Mouse (Mus musculus): Measurements from ENCODE around the gene Pdss2.

The Pdss2 gene

GRCm38 (mm10) chr10:43220910-43221625 is at the start of gene Pdss2:
Gene Pdss2, plus strand, starts transcription at chr10:43221486.
- ChIA-PET CTCF (interaction anchor here in 1 of 4 experiments (0.6 kb wide), 2 partner anchors 254 to 928 kb away, joined by 5 to 15 read pairs; partner anchors contain the start of gene Crybg1), POLR2A (interaction anchor here (0.6 to 2.8 kb wide), 51 partner anchors 9 to 808 kb away, joined by 3 to 9 read pairs (median 4); partner anchors contain the start of genes 9030612E09Rik (in 1 of the 4) and Sec63 (in 1 of the 4))

DNA sequence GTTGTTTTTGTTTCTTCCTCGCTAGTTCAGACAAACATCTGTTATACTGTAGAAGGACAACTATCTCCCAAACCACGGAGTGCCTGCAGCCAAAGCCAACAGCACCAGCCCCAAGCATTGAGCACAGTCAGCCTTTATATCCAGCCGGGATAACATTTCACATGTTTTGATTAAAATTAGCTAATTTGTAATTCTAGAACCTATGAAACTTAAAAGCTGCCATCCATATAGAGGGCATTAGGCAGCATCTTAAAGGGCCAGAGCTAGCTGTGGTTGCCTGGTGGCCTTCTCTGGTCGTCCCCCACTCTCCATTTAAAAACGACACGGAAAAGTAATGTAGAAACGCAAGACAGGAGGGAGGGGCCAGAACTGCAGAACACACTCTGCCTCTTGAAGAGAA is 49.2 kb upstream of the Pdss2 start:
- POLR2A ChIA-PET = interaction anchor here in 2 of 4 experiments (1.2 to 2.1 kb wide), 2 partner anchors 8 to 49 kb away, joined by 3 to 7 read pairs; partner anchors contain the start of gene Pdss2 (in 1 of the 2)
- CTCF ChIA-PET = no interaction called here

DNA sequence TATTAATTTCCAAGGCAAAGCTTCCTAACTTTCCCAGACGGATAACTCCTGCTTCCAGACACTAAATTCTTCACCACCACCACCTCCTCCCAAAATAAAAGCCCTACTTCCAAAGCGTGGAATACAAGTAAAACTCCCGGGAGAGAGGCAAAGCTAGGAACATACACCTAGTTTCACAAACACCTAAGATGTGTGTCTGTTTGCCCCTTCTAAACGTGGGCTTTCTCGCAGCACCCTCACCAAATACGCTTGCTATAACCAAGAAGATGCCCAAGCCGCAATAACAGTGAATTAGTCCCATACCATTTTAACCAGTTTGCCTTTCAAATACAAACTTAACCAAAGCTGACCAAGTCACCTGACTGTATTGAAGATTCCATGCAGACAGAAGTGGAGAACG is 48.7 kb upstream of the Pdss2 start:
- ChIA-PET POLR2A (interaction anchor here in 1 of 4 experiments (2.1 kb wide), 1 partner anchor 49 kb away, joined by 7 read pairs; the partner anchor contains the start of gene Pdss2), CTCF (no interaction called here)

DNA sequence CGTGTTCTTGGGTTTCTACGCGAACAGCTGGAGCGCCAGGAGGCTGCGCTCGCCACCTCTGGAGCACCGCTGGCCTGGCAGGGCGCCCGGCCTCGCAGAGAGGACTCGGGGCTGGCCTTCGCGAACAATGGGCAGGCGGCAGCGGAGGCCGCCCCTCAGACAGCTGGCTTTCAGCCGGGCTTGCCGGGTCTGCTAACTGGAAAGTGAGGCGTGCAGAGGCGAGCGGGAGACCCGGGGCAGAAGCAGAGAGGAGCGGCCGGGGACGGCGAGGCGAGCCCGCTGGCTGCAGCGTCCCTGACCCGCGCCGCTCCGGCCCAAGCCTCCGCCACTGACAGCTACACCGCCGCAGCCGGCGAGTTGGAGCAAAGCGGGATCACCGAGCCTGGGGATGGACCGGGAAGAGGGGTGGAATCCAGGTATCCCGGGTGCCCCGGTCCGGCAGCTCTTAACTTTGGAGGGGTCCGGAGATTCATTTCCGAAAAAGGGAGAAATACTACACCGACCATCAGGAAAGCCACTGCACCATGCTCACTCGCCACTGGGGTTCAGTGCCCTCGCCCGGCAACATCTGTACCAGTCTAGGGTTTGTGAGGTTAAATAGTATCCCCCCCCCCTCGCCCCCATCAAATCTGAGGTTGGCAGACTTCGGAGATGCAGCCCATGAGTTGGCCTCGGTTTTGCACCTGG is 48.0 kb upstream of the Pdss2 start:
- POLR2A ChIA-PET = interaction anchor here in 2 of 4 experiments (0.5 to 2.1 kb wide), 7 partner anchors 17 to 1900 kb away, joined by 3 to 7 read pairs (median 6); partner anchors contain the start of gene Pdss2 (in 1 of the 2)
- CTCF ChIA-PET = interaction anchor here in 3 of 4 experiments (0.6 to 1.0 kb wide), 6 partner anchors 139 to 324 kb away, joined by 3 to 7 read pairs (median 4); no protein-coding TSS in a partner anchor

DNA sequence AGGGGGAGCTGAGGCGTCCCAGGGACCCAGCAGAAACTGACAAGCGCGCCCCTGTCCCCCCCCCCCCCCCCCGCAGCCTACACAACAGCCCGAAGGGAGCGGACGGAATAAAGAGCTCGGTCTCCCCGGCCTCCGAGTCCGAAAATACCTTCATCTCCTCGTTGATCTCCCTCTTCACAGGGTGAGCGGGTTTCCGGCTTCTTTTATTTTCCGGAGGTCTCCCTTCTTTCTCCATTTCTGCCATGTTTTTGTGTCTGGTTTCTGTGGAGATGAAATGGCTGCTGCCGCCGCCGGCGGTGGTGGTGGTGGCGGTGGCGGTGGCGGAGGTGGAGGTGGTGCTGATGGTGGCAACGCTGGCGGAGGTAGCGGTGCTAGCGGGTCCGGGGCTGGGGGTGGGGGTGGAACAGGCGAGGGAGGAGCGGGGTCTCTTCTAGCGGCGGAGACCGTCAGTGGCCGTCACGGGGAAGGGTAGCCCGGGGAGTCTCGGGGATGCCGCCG is 47.4 kb upstream of the Pdss2 start:
- CTCF ChIA-PET = interaction anchor here in 3 of 4 experiments (0.5 to 1.0 kb wide), 8 partner anchors 139 to 325 kb away, joined by 3 to 7 read pairs (median 4); no protein-coding TSS in a partner anchor
- POLR2A ChIA-PET = interaction anchor here in 3 of 4 experiments (0.5 to 2.1 kb wide), 10 partner anchors 17 to 1252 kb away, joined by 3 to 7 read pairs (median 4); partner anchors contain the start of gene Pdss2 (in 1 of the 3)

- CTCF ChIA-PET = interaction anchor here in 3 of 4 experiments (0.5 to 1.0 kb wide), 7 partner anchors 140 to 326 kb away, joined by 3 to 6 read pairs (median 3); no protein-coding TSS in a partner anchor
- POLR2A ChIA-PET = interaction anchor here in 3 of 4 experiments (0.5 to 2.1 kb wide), 15 partner anchors 16 to 1251 kb away, joined by 3 to 7 read pairs (median 3); partner anchors contain the start of gene Pdss2 (in 2 of the 3)
Measured at GRCm38 (mm10) chr10:43174326-43175155, 46.7 kb upstream of the Pdss2 start, which contains the start of the genes Sobp and 9030612E09Rik. Gene Sobp, minus strand, starts transcription at chr10:43174530. Gene 9030612E09Rik, plus strand, starts transcription at chr10:43174704.

GRCm38 (mm10) chr10:43175156-43175601 is 46.1 kb upstream of the Pdss2 start:
- ChIA-PET POLR2A (interaction anchor here in 2 of 4 experiments (0.6 to 1.5 kb wide), 7 partner anchors 46 to 299 kb away, joined by 3 to 7 read pairs (median 3); partner anchors contain the start of gene Pdss2 (in 2 of the 2)), CTCF (interaction anchor here in 1 of 4 experiments (0.7 kb wide), 1 partner anchor 158 kb away, joined by 3 read pairs; no protein-coding TSS in a partner anchor)

- POLR2A ChIA-PET = interaction anchor here in 2 of 4 experiments (0.5 to 1.3 kb wide), 2 partner anchors 9 to 286 kb away, joined by 3 to 4 read pairs; no protein-coding TSS in a partner anchor
- CTCF ChIA-PET = no interaction called here
Measured at GRCm38 (mm10) chr10:43180313-43180912, 40.9 kb upstream of the Pdss2 start.

- ChIA-PET POLR2A (interaction anchor here in 2 of 4 experiments (0.8 to 1.9 kb wide), 4 partner anchors 9 to 21 kb away, joined by 3 to 8 read pairs (median 5); partner anchors contain the start of gene Pdss2 (in 1 of the 2)), CTCF (interaction anchor here in 1 of 4 experiments (0.6 kb wide), 1 partner anchor 23 kb away, joined by 3 read pairs; no protein-coding TSS in a partner anchor)
Measured at GRCm38 (mm10) chr10:43200206-43200605, 21.1 kb upstream of the Pdss2 start.

DNA sequence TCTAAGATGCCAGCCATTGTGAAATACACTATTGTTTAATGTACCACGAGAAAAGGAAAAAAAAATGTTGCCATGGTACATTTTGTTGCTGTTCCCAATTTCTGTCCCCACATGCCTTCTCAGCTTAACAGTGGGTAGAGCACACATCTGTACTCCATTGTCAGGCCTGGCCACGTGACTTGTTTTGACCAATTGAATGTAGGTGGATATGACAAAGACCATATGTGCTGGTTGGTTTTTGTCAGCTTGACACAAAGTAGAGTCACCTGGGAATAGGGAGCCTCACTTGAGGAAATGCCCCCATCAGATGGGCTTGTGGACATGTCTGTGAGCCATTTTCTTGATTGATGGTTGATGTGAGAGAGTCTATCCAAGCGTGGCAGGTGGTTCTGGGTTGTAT is 17.4 kb upstream of the Pdss2 start:
- CTCF ChIA-PET = no interaction called here
- POLR2A ChIA-PET = interaction anchor here in 3 of 4 experiments (0.7 to 1.1 kb wide), 4 partner anchors 17 to 926 kb away, joined by 3 to 4 read pairs (median 4); partner anchors contain the start of gene Pdss2 (in 1 of the 3)

GRCm38 (mm10) chr10:43211866-43212265 is 9.4 kb upstream of the Pdss2 start:
- ChIA-PET POLR2A (interaction anchor here in 2 of 4 experiments (1.0 to 2.1 kb wide), 3 partner anchors 9 to 11 kb away, joined by 3 to 9 read pairs (median 5); partner anchors contain the start of gene Pdss2 (in 2 of the 2)), CTCF (no interaction called here)

- CTCF ChIA-PET = interaction anchor here in 1 of 4 experiments (0.6 kb wide), 1 partner anchor 173 kb away, joined by 3 read pairs; no protein-coding TSS in a partner anchor
- POLR2A ChIA-PET = interaction anchor here in 2 of 4 experiments (0.6 to 1.5 kb wide), 5 partner anchors 9 to 299 kb away, joined by 3 to 5 read pairs (median 3); no protein-coding TSS in a partner anchor
Measured at GRCm38 (mm10) chr10:43217361-43217900, 3.9 kb upstream of the Pdss2 start.

- ChIA-PET POLR2A (interaction anchor here in 3 of 4 experiments (0.7 to 2.8 kb wide), 33 partner anchors 9 to 808 kb away, joined by 3 to 9 read pairs (median 4); partner anchors contain the start of genes 9030612E09Rik (in 1 of the 3) and Sec63 (in 1 of the 3)), CTCF (no interaction called here)
Measured at GRCm38 (mm10) chr10:43220479-43220878, 807 bp upstream of the Pdss2 start.

DNA sequence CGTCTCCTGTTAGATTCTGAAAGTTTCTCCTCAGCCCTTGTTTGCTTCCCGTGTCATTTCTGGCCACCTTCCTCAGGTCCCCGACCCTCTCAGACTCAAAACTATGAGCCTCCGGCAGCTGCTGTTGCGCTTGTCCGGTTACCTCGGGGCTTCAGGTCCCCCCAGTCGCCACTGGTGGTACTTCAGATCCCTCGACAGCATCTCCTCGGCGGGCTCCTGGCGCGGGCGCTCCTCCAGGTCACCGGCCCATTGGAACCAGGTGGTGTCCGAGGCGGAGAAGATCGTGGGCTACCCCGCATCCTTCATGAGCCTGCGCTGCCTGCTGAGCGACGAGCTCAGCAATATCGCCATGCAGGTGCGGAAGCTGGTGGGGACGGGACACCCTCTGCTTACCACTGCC is 373 bp downstream of the Pdss2 start:
- CTCF ChIA-PET = interaction anchor here in 2 of 4 experiments (0.6 kb wide), 3 partner anchors 249 to 927 kb away, joined by 3 to 15 read pairs (median 5); partner anchors contain the start of gene Crybg1 (in 1 of the 2)
- POLR2A ChIA-PET = interaction anchor here (0.6 to 2.8 kb wide), 38 partner anchors 9 to 543 kb away, joined by 3 to 9 read pairs (median 4); partner anchors contain the start of genes 9030612E09Rik (in 1 of the 4), Sec63 (in 1 of the 4) and Sobp (in 1 of the 4)

DNA sequence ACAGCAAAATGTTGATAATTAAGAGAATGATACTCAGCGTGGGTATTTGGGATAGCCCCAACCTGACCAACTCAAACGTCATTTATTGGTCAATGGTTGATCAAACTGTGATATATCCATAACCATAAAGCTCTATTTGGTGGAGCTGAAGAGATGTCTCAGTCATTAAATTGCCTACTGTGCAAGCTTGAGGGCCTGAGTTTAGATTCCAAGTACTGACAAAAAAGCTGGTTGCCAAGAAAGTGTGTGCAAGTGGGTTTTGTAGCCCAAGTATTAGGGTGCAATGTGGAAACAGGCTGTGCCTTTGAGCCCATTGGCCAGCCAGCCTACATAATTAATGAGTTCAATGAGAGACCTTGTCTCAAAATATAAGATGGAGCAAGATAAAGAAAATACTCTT is 2.1 kb downstream of the Pdss2 start:
- CTCF ChIA-PET = interaction anchor here in 2 of 4 experiments (0.6 kb wide), 2 partner anchors 23 to 235 kb away, joined by 3 read pairs; no protein-coding TSS in a partner anchor
- POLR2A ChIA-PET = interaction anchor here in 2 of 4 experiments (0.6 to 1.2 kb wide), 3 partner anchors 32 to 360 kb away, joined by 3 read pairs; no protein-coding TSS in a partner anchor

GRCm38 (mm10) chr10:43226391-43226790 is 5.1 kb downstream of the Pdss2 start:
- CTCF ChIA-PET = no interaction called here
- POLR2A ChIA-PET = interaction anchor here in 3 of 4 experiments (0.6 to 2.0 kb wide), 8 partner anchors 8 to 758 kb away, joined by 3 to 5 read pairs (median 4); no protein-coding TSS in a partner anchor
